Mouse (Mus musculus) testis, postnatal 10 days (tissue): ENCODE measurements around the gene Cdk7.

Source experiments
- DNase-seq: peaks from one replicate; pipeline ENCODE4 v3.0.0; 2021; ENCODE audit warnings: low spot score

The Cdk7 gene

GRCm38 (mm10) chr13:100725194-100725593 lies 5.5 kb downstream of the Cdk7 start:
- no peak for DNase-seq

GRCm38 (mm10) chr13:100724051-100724754 lies 6.5 kb downstream of the Cdk7 start:
- DNase-seq = peak; percentile 65

GRCm38 (mm10) chr13:100721656-100722055 lies 9.1 kb downstream of the Cdk7 start:
- no peak for DNase-seq

- no peak for DNase-seq
Measured at GRCm38 (mm10) chr13:100715467-100715866, 15.3 kb downstream of the Cdk7 start.

GRCm38 (mm10) chr13:100706206-100706605 lies 24.5 kb downstream of the Cdk7 start:
- no peak for DNase-seq

GRCm38 (mm10) chr13:100703468-100703867 lies 27.3 kb downstream of the Cdk7 start:
- DNase-seq = no peak

GRCm38 (mm10) chr13:100698866-100699265 lies 31.9 kb downstream of the Cdk7 start:
- DNase-seq = no peak

- DNase-seq = no peak
Measured at GRCm38 (mm10) chr13:100697541-100697940, 33.2 kb downstream of the Cdk7 start.

GRCm38 (mm10) chr13:100687513-100687912 lies 43.2 kb downstream of the Cdk7 start:
- DNase-seq = no peak

- no peak for DNase-seq
Measured at GRCm38 (mm10) chr13:100684355-100684754, 46.4 kb downstream of the Cdk7 start.

GRCm38 (mm10) chr13:100682837-100683236 lies 47.9 kb downstream of the Cdk7 start:
- no peak for DNase-seq

GRCm38 (mm10) chr13:100681615-100682014 lies 49.1 kb downstream of the Cdk7 start:
- no peak for DNase-seq

- no peak for DNase-seq
Measured at GRCm38 (mm10) chr13:100675936-100676635, 54.7 kb downstream of the Cdk7 start.

- no peak for DNase-seq
Measured at GRCm38 (mm10) chr13:100670181-100670741, 60.5 kb downstream of the Cdk7 start.

- peak; percentile 59 for DNase-seq
Measured at GRCm38 (mm10) chr13:100669291-100670022, 61.3 kb downstream of the Cdk7 start, which contains the start of gene Ccdc125. TSS of gene Ccdc125 (plus strand) at chr13:100669717.

- DNase-seq = peak; percentile 79
Measured at GRCm38 (mm10) chr13:100659864-100660456, 70.8 kb downstream of the Cdk7 start.

- no peak for DNase-seq
Measured at GRCm38 (mm10) chr13:100658091-100658490, 72.6 kb downstream of the Cdk7 start.
